Mouse (Mus musculus) left cerebral cortex, adult 2 months (tissue): ENCODE measurements around the gene Rnf145. TPM values are rescaled to one million over a fixed set of nuclear protein-coding genes. Genes with fewer than 3 reads are reported as not detected.

Experiments
- DNase-seq, 2 experiments: peaks; one replicate each; pipeline ENCODE4 v3.0.0; 2021 to 2022; ENCODE audit warnings: low spot score in 2 of 2, mixed read lengths in 1 of 2; ENCODE audit errors: extremely low spot score in 1 of 2
- H3K27ac ChIP-seq: fragments of 200-600 bp; 2 replicates; pipeline ENCODE4 v1.8.1; 2022
- H3K4me3 ChIP-seq: fragments of 200-600 bp; 2 replicates; pipeline ENCODE4 v1.8.1; 2022
- CTCF ChIP-seq: fragments of 200-600 bp; IDR thresholded peaks from 2 replicates; pipeline ENCODE4 v1.8.1; 2022; ENCODE audit warnings: antibody characterized with exemption, mild to moderate bottlenecking, moderate library complexity
- intact Hi-C: fragments of 180-260 bp; cut with DNase I; formaldehyde crosslinking; loops from one replicate; pipeline ENCODE4 v1.15.1; 2025
- total RNA-seq, 2 experiments: library from RNA; stranded (reverse); gene quantifications; 2 replicates each; pipeline ENCODE4 v1.2.3; 2021

The Rnf145 gene
- total RNA-seq, 2 experiments from 2014 or later, result 82.0 to 97.8 TPM

GRCm38 (mm10) chr11:44512044-44513025 is 6.4 kb upstream of the Rnf145 start:
- no peak overlapping the region for H3K27ac ChIP-seq
- intact Hi-C loops, result no loop called here
- no peak overlapping the region for H3K4me3 ChIP-seq
- no peak for DNase-seq
- no peak for TF ChIP-seq CTCF

DNA sequence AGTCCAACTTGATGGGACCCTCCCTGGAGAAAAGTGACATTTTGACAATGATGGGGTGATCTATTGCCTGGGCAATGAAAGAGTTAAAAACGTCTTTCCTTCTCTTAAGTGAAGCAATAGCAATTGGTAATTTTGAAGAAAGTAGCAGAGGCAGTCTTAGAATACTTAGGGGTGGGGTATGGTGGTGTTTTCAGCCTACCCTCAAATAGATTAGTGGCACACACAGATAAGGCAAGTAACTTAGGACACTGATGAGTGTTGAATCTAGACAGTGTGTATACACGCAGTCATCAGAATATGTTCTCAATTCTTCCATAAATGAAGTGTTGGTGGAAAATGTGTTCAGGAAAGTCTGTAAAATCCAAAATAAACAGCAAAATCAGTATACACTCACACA is 5.7 kb upstream of the Rnf145 start:
- H3K4me3 ChIP-seq, result no peak overlapping the region
- intact Hi-C loops, result no loop called here
- no peak for TF ChIP-seq CTCF
- no peak for DNase-seq
- H3K27ac ChIP-seq, result no peak overlapping the region

GRCm38 (mm10) chr11:44514666-44515065 is 4.1 kb upstream of the Rnf145 start:
- H3K4me3 ChIP-seq, result no peak overlapping the region
- no peak overlapping the region for H3K27ac ChIP-seq
- TF ChIP-seq CTCF, result no peak
- DNase-seq, result no peak
- intact Hi-C loops, result no loop called here

DNA sequence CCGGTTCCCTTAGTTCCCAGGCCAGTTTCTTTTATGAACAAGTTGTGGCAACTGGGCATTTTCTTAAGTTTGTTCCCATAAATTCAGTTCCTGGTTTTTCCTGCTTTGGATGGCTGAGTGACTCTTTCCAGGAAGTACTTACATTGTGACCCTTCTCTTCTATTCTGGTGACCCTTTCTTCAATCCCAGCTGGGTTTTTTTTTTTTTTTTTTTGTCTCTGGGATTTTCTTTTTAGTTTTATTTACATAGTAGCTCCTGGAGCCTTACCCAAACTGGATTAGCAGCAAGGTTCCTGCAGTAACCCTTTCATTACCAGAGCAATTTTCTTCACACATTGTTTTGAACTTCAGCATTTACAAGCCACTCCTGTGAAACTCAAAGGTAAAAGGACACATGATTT is 2.4 kb upstream of the Rnf145 start:
- no peak for TF ChIP-seq CTCF
- DNase-seq, result no peak
- intact Hi-C loops, result no loop called here
- no peak overlapping the region for H3K27ac ChIP-seq
- no peak overlapping the region for H3K4me3 ChIP-seq

DNA sequence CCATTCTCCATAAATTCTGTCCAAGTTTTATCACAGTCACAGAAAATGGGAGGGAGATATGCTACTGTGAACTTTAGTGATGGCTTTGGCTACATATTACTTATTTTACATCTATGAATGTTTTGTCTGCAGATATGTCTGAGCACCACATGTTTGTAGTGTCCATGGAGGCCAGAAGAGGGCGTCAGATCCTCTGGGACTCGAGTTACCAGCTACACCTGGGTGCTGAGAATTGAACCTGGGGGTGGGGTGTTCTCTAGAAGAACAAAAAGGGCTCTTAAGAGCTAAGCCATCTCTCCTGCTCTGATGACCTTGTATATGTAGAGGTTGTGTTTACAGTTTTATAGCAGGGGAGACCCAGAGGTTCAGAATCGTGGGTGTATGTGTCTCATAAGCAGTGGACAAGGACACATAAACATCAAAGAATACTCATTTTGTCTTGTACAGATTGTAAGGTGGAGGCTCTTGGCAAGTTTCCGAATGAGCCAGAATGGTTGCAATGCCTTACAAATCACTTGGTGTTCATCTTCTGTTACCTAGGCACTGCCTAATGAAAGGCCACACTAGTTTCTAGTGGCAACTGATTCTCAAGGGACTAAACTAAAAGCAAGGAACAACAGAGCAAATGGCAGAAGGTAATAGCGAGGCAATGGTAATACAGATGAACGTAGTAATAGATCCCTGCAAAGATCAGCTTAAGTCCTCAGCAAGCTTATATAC is 1.0 kb upstream of the Rnf145 start:
- DNase-seq, result no peak
- no peak overlapping the region; the same call in 1 of the 2 replicates for H3K27ac ChIP-seq
- peak overlapping the region; percentile 98; the same call in 1 of the 2 replicates for H3K4me3 ChIP-seq
- no peak; the same call in 1 of the 2 replicates for TF ChIP-seq CTCF
- intact Hi-C loops, result loop anchor here (1.0 kb wide), 1 partner anchor 47 kb away; the partner anchor contains the start of gene Ublcp1

DNA sequence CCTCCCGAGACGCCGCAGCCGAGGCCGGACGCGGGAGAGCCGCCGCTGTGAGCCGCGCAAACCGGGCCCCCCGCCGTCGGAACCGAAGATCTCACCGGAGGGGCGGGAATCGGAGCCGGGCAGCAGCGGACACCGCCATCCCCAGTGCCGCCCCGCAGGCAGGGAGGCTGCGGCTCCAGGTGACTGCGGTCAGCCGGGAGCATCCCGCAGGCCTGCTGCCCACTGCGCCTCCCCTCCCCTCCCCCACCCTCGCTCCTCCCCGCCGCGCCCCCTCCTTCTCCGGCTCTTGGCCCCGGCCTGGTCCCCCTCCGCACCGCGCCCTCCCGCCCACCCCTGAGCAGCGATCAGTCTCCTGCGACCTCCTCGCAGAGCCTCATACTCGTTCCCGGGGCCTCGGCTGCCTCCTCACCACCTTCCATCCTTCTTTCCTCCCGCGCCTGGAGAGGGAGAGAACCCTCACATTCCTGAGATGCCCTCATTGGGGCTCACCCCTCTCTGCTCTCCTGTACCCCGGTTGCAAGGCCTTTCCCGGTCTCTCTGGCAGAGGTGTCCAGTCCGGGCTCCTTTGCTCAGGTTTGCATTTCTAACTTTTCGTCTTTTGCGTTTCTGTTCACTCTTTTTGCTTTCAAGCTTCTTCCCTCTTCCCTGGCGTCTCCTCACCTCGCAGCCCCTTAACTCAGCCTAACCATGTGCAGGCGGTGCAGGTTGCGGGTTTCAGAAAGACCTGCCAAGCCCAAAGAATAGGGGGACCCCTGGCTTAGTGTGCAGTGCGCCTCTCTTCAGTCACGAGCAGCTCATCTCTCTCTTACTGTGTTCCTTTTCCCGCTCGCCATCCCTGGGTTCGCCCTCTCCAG is 559 bp downstream of the Rnf145 start:
- H3K4me3 ChIP-seq, result peak overlapping the region; percentile 98
- no peak for TF ChIP-seq CTCF
- intact Hi-C loops, result no loop called here
- no peak for DNase-seq
- H3K27ac ChIP-seq, result peak overlapping the region; percentile 97

GRCm38 (mm10) chr11:44519950-44520761 is 1.4 kb downstream of the Rnf145 start:
- peak overlapping the region; percentile 97 for H3K27ac ChIP-seq
- DNase-seq, result peak; percentile 54 to 60
- peak overlapping the region; percentile 98 for H3K4me3 ChIP-seq
- intact Hi-C loops, result no loop called here
- TF ChIP-seq CTCF, result no peak

GRCm38 (mm10) chr11:44522594-44522993 is 3.8 kb downstream of the Rnf145 start:
- Histone ChIP-seq H3K27ac (no peak overlapping the region), H3K4me3 (no peak overlapping the region)
- TF ChIP-seq CTCF, result no peak
- intact Hi-C loops, result no loop called here
- no peak for DNase-seq

DNA sequence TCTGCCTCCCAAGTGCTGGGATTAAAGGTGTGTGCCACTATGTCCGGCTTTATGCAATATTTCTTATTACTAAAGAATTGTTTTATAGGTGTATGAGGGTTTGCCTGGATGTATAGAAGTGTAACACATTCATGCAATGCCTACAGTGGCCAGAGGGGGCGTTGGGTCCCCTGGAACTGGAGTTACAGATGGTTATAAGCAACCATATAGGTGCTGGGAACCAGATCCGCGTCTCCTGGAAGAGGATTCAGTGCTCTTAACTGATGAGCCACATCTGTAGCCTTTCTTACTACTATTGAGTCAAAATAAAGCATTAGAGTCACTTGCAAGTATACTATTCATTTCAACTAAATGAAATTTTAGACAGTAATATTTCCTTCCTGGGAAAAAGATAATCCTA is 7.0 kb downstream of the Rnf145 start:
- intact Hi-C loops, result no loop called here
- DNase-seq, result no peak
- no peak overlapping the region for H3K4me3 ChIP-seq
- peak; percentile 31 for TF ChIP-seq CTCF
- H3K27ac ChIP-seq, result no peak overlapping the region

DNA sequence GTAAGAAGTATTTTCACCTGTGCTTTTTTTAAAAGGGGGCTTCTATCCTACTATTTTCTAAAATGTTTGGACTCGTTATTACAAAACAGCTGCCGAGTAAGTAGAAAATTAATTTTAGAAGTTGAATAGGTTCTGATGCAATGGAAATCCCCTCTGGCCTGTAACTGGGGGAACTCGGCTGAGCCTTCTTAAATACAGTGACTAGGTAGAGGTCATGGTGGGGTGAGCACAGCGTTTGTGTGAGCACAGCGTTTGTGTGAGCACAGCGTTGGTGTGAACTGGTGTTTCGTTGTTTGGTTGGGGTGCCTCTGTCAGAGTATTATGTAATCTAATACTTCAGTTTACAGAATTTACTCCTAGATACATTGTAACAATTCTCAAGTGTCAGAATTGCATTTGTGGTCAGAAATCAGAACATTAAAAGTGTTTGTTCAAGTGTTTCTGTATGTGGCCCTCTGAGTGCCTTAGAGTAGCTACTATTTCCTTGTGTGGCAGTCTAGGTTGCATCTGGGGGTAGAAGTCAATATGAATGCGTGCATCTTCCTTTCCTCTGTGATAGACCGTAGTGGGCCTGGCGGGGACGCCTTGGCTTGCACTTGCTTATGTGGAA is 8.0 kb downstream of the Rnf145 start:
- Histone ChIP-seq H3K27ac (no peak overlapping the region), H3K4me3 (no peak overlapping the region)
- intact Hi-C loops, result no loop called here
- no peak for DNase-seq
- no peak for TF ChIP-seq CTCF
